Mouse (Mus musculus) kidney, adult 9 months (tissue): ENCODE results near the gene Zfp986.
"Not testable (repeated sequence)": the region's sequence is repeated elsewhere in the genome, so short reads cannot be mapped to it uniquely, and the experiment has no call there.

Experiments
- DNase-seq: peaks from one replicate; pipeline ENCODE4 v3.0.0; 2022

The Zfp986 gene

GRCm38 (mm10) chr4:145868494-145868893 is at the start of gene Zfp986:
TSS of gene Zfp986 (plus strand) at chr4:145868794.
- DNase-seq, result not testable (repeated sequence)

DNA sequence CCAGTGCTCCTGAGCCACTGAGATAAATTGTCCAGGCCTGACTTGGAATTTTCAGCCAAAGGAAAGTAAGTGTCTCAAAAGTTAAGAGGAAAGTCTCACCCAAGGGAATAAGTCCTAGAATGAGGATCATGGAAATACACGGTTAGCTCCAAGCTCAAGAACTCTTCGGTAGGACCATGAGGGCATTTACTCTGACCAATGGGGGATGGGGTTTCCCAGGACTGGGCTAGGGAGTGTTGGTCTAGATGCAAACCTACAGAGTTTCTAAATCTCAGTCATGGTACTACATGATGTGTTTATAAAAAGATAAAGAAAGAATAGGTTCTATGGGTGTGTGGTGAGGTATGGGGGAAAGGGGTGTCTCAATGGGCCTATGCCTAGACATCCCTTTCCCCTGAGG is 48.6 kb upstream of the Zfp986 start:
- not testable (repeated sequence) for DNase-seq

DNA sequence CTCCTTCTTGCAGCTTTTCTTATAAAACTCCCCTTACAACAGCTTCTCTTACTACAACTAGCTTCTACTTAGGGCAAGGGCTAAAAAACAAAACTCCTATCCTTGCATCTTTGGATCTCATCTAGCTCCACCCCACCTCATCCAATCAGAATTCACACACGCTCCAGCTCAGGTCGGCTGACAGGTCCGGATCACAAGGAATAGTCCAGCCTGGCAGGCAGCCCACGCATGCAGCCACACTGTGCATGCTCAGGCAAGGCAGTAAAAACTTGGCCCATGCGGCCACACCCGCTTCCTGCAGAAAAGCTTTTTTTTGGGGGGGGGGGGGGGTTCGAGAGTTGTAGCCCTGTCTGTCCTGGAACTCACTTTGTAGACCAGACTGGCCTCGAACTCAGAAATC is 43.0 kb upstream of the Zfp986 start:
- not testable (repeated sequence) for DNase-seq

- DNase-seq, result not testable (repeated sequence)
These were observed 37.1 kb upstream of the Zfp986 start for GRCm38 (mm10) chr4:145831328-145832062.

DNA sequence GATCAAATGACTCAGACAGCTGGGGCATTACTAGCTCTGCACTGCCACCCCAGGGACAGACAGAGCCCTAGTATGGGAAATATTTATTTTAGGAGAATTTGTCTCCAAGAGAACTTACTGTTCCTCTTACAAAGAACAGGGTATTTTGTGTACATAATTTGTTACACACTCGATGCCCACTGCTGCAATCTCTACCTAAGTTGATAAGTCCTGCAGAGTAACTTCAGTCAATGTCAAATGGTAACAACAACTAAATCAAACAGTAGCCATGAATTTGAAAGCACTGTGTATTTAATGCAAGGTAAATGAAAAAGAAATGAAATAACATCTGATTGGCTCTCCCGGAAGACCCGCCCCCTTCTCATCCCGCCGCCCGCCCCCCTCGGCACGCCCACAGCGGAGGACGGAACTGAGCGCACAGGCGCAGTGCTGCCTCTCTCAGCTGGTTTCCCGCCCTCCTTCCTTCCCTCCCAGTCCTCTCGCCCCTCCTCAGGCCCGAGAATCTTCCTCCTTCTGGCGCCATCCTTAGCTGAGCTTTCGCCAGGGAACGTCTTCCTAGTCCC is 32.2 kb upstream of the Zfp986 start:
- DNase-seq, result not testable (repeated sequence)

GRCm38 (mm10) chr4:145836863-145837440 is 31.6 kb upstream of the Zfp986 start:
- not testable (repeated sequence) for DNase-seq

GRCm38 (mm10) chr4:145846793-145847192 is 21.8 kb upstream of the Zfp986 start:
- DNase-seq, result not testable (repeated sequence)

DNA sequence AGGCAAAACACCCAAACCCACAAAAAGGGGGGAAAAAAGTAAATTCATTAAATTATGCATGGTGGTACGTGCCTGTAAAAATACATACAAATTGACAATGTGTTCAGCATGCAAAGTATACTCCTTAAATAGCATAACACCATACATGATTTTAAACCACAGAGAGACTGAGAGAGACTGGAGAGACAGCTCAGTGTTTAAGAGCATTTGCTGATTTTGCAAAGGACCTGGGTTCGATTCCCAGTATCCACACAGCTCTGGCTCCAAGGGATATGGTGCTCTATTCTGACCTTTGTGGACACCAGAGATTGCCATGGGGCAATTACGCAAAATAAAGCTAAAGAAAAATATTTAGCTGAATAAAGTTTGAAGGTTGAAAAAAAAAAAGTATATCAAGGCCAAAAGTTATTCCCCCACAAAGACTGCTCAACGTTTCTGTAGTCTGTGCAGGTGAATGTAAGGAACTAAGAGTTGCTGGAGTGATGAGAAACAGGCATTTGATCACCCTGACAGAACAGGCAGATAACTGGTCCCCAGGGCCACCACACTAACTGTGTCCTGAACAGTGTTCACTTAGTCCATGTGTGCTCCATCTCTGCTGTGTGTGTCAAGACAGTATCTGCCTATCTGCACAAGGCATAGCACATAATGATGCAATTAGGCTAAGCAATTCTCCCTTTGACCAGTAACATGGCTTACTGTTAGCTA is 20.3 kb upstream of the Zfp986 start:
- DNase-seq, result not testable (repeated sequence)

DNA sequence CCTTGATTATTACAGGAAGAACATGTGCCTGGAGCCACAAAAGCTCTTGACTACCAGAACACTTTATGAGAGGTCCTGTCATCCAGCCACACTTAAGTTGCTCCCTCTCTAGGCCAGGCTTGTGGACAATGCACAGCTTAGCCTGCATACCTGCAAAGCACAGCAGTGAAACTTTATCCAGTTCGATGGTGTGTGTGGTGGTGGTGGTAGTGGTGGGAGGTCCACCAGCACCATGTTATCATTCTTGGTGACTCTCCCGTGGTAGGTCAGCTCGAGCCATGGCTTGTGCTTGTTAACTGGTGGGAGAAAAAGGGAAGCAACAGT is 19.7 kb upstream of the Zfp986 start:
- not testable (repeated sequence) for DNase-seq

DNA sequence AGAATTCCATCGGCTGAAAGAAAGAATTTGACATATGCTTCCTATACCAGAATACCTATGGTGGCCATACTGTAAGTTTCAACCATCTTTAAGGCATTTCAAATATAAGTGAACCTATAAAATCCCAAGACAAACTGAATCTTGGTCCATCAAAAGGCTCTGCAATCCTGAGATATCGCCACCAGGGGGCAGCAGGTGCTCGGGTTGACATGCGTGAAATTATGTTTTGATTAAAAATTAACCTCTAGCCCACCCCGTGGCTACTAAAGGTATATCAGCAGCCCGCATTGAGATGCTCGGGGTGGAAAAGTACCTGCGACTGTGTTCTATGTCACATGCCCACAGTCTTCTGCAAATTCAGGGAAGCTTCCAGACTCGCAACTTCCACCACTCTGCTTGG is 17.2 kb upstream of the Zfp986 start:
- DNase-seq, result not testable (repeated sequence)

GRCm38 (mm10) chr4:145863872-145864271 is 4.7 kb upstream of the Zfp986 start:
- not testable (repeated sequence) for DNase-seq
